Mouse (Mus musculus) megakaryocyte-erythroid progenitor cell, adult 5 weeks (primary cell): ENCODE data around the gene Arl6ip6. TPM values are rescaled to one million over a fixed set of nuclear protein-coding genes. Genes with fewer than 3 reads are reported as not detected.

Source experiments
- polyA plus RNA-seq: library from polyadenylated mRNA; stranded (reverse); fragments of >175 nt; gene quantifications from 2 replicates; pipeline ENCODE4 v1.2.3, GENCODE M21; 2012

Arl6ip6 gene
- polyA plus RNA-seq: 35.9 and 41.3 TPM in 2 replicates

GRCm38 (mm10) chr2:53191523-53192220, at the start of gene Arl6ip6:
TSS of gene Arl6ip6 (plus strand) at chr2:53191726.

GRCm38 (mm10) chr2:53190684-53191511, 628 bp upstream of the Arl6ip6 start, which contains the start of gene Prpf40a:
TSS of gene Prpf40a (minus strand) at chr2:53191284.

Other genes starting within 250 kb of the Arl6ip6 start
- 21.7 and 23.8 TPM in 2 replicates for gene Prpf40a, start 442 bp upstream of the Arl6ip6 start, polyA plus RNA-seq